Mouse (Mus musculus) granulocyte monocyte progenitor cell, adult 5-6 weeks (primary cell): ENCODE results near the gene Bod1. TPM values are rescaled to one million over a fixed set of nuclear protein-coding genes. Genes with fewer than 3 reads are reported as not detected.

Experiments used
- ATAC-seq: replicated peaks from 2 replicates; pipeline ENCODE4 v1.8.0; 2016; ENCODE audit warnings: mild to moderate bottlenecking, moderate TSS enrichment, inconsistent platforms; ENCODE audit not compliant: poor library complexity, severe bottlenecking
- total RNA-seq, 2 experiments: library from RNA; stranded (forward) in 1 of 2; stranded (reverse) in 1 of 2; fragments of 200-712, 200-1000 nt in 1 of 2; fragments of >200 nt in 1 of 2; fragmentation: Nextera tagmentation in 1 of 2; gene quantifications; 2 replicates each; pipeline ENCODE4 v1.2.3; 2014 to 2017

Bod1 gene
- total RNA-seq, 2 experiments from 2014 or later = 21.4 to 22.8 TPM

- no peak for ATAC-seq
Measured at GRCm38 (mm10) chr11:31670468-31670921, 1.2 kb downstream of the Bod1 start.

GRCm38 (mm10) chr11:31669172-31669869 lies 2.4 kb downstream of the Bod1 start:
- peak; percentile 14 for ATAC-seq

GRCm38 (mm10) chr11:31664186-31664585 lies 7.5 kb downstream of the Bod1 start:
- ATAC-seq = peak; percentile 62

GRCm38 (mm10) chr11:31663501-31663900 lies 8.2 kb downstream of the Bod1 start:
- no peak for ATAC-seq

GRCm38 (mm10) chr11:31662872-31663446 lies 8.7 kb downstream of the Bod1 start:
- ATAC-seq = no peak

- no peak for ATAC-seq
Measured at GRCm38 (mm10) chr11:31662214-31662613, 9.5 kb downstream of the Bod1 start.

GRCm38 (mm10) chr11:31657806-31658175 lies 13.9 kb downstream of the Bod1 start:
- ATAC-seq = no peak

GRCm38 (mm10) chr11:31657168-31657805 lies 14.4 kb downstream of the Bod1 start:
- peak; percentile 30 for ATAC-seq

- ATAC-seq = no peak
Measured at GRCm38 (mm10) chr11:31649507-31649906, 22.2 kb downstream of the Bod1 start.

- no peak for ATAC-seq
Measured at GRCm38 (mm10) chr11:31647268-31647667, 24.4 kb downstream of the Bod1 start.

- ATAC-seq = no peak
Measured at GRCm38 (mm10) chr11:31646571-31646970, 25.1 kb downstream of the Bod1 start.

- no peak for ATAC-seq
Measured at GRCm38 (mm10) chr11:31643120-31643519, 28.6 kb downstream of the Bod1 start.

GRCm38 (mm10) chr11:31641066-31641810 lies 30.4 kb downstream of the Bod1 start:
- ATAC-seq = no peak

- peak; percentile 64 for ATAC-seq
Measured at GRCm38 (mm10) chr11:31640187-31640586, 31.5 kb downstream of the Bod1 start.

- ATAC-seq = peak; percentile 89
Measured at GRCm38 (mm10) chr11:31637788-31638373, 33.8 kb downstream of the Bod1 start.

- no peak for ATAC-seq
Measured at GRCm38 (mm10) chr11:31628700-31629099, 43.0 kb downstream of the Bod1 start.

- ATAC-seq = no peak
Measured at GRCm38 (mm10) chr11:31620796-31621195, 50.9 kb downstream of the Bod1 start.

GRCm38 (mm10) chr11:31617797-31618196 lies 53.9 kb downstream of the Bod1 start:
- ATAC-seq = no peak

- ATAC-seq = peak; percentile 51; the same call in 1 of the 2 replicates
Measured at GRCm38 (mm10) chr11:31617236-31617635, 54.4 kb downstream of the Bod1 start.

GRCm38 (mm10) chr11:31616722-31617121 lies 55.0 kb downstream of the Bod1 start:
- ATAC-seq = no peak
